Comparison of ENCODE assay signal across 31 mouse cellular contexts in the genomic region with DNA sequence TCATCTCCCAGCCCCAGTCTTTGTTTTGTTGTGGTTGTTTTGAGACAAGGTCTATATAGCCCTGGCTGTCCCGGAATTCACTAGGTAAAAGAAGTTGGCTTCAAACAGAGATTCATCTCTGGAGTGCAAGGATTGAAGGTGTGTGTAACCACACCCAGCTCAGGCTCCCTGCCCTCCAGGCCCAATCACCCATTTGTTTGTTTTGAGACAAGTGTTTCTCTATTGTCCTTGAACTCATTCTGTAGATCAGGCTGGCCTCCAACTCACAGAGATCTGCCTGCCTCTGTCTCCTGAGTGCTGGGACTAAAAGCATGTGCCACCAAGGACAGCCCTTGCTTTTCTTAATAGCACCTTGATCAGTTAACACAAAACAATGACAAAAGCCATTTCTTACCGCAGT.
"Had no signal": no experiment of that assay in that cellular context is flagged by ENCODE, and none has a peak within 500 bp of the region (broad histone marks: within the 10 kb centered on the region; RNA-seq: fewer than 3 reads in every experiment).

No protein-coding gene starts in this region.

- H3K9me3 ChIP-seq: limb, embryonic 10.5 days; limb, embryonic 12.5 days; limb, embryonic 13.5 days; limb, embryonic 15.5 days; liver, embryonic 12.5 days; liver, embryonic 13.5 days; liver, embryonic 15.5 days; lung, embryonic 15.5 days; megakaryocyte, embryonic 14.5 days; midbrain, embryonic 10.5 days; midbrain, embryonic 12.5 days; midbrain, embryonic 15.5 days; neural tube, embryonic 12.5 days; neural tube, embryonic 13.5 days had no signal

- H3K9ac ChIP-seq: limb, embryonic 12.5 days; limb, embryonic 13.5 days; limb, embryonic 15.5 days; liver, embryonic 12.5 days; liver, embryonic 13.5 days; liver, embryonic 14.5 days; liver, embryonic 15.5 days; liver, postnatal 0 days; lung, embryonic 14.5 days; lung, embryonic 15.5 days; midbrain, embryonic 12.5 days; midbrain, embryonic 15.5 days; neural tube, embryonic 12.5 days; neural tube, embryonic 13.5 days had no signal

- H3K27ac ChIP-seq: limb, embryonic 10.5 days; limb, embryonic 12.5 days; limb, embryonic 13.5 days; limb, embryonic 15.5 days; liver, embryonic 12.5 days; liver, embryonic 13.5 days; liver, embryonic 14.5 days; liver, embryonic 15.5 days; lung, embryonic 15.5 days; macrophage; midbrain, embryonic 10.5 days; midbrain, embryonic 12.5 days; midbrain, embryonic 15.5 days; neural tube, embryonic 12.5 days; neural tube, embryonic 13.5 days had no signal

- H3K4me2 ChIP-seq: limb, embryonic 12.5 days; limb, embryonic 13.5 days; limb, embryonic 15.5 days; liver, embryonic 11.5 days; liver, embryonic 12.5 days; liver, embryonic 13.5 days; liver, embryonic 15.5 days; lung, embryonic 14.5 days; lung, embryonic 15.5 days; midbrain, embryonic 12.5 days; midbrain, embryonic 15.5 days; neural tube, embryonic 12.5 days; neural tube, embryonic 13.5 days had no signal

- H3K27me3 ChIP-seq: limb, embryonic 12.5 days; limb, embryonic 13.5 days; limb, embryonic 15.5 days; liver, embryonic 12.5 days; liver, embryonic 13.5 days; liver, embryonic 15.5 days; lung, embryonic 15.5 days; megakaryocyte, embryonic 14.5 days; midbrain, embryonic 12.5 days; midbrain, embryonic 15.5 days; neural tube, embryonic 12.5 days; neural tube, embryonic 13.5 days had no signal

- H3K4me1 ChIP-seq: limb, embryonic 10.5 days; limb, embryonic 12.5 days; limb, embryonic 13.5 days; limb, embryonic 15.5 days; liver, embryonic 12.5 days; liver, embryonic 13.5 days; liver, embryonic 15.5 days; lung, embryonic 15.5 days; megakaryocyte, embryonic 14.5 days; midbrain, embryonic 10.5 days; midbrain, embryonic 12.5 days; midbrain, embryonic 15.5 days; neural tube, embryonic 12.5 days; neural tube, embryonic 13.5 days had no signal

- H3K36me3 ChIP-seq: liver, embryonic 15.5 days had no signal

- DNase-seq: left cerebral cortex, postnatal 4 days; liver; liver, embryonic 13.5 days; liver, postnatal 0 days; lung, adult 18-20 months; lung, adult 2 months; lung, embryonic 14.5 days; lung, postnatal 10 days; lung, postnatal 14 days; lung, postnatal 36 days; lung, postnatal 4 days; midbrain, embryonic 14.5 days had no signal

- H3K4me3 ChIP-seq: limb, embryonic 10.5 days; limb, embryonic 12.5 days; limb, embryonic 13.5 days; limb, embryonic 15.5 days; liver, embryonic 12.5 days; liver, embryonic 13.5 days; liver, embryonic 15.5 days; lung, embryonic 15.5 days; megakaryocyte, embryonic 14.5 days; midbrain, embryonic 10.5 days; midbrain, embryonic 12.5 days; midbrain, embryonic 15.5 days; myocyte; neural tube, embryonic 12.5 days; neural tube, embryonic 13.5 days had no signal

- ATAC-seq: liver, embryonic 12.5 days; liver, postnatal 0 days; lung, postnatal 0 days; midbrain, embryonic 15.5 days; midbrain, embryonic 16.5 days had no signal
